Mouse (Mus musculus) heart, postnatal 25 days (tissue): Measurements from ENCODE around the gene Cd2bp2. TPM values are rescaled to one million over a fixed set of nuclear protein-coding genes. Genes with fewer than 3 reads are reported as not detected.

Source experiments
- DNase-seq: peaks from one replicate; pipeline ENCODE4 v3.0.0; 2022; ENCODE audit warnings: low spot score
- intact Hi-C: fragments of 180-260 bp; cut with DNase I; formaldehyde crosslinking; loops from one replicate; pipeline ENCODE4 v1.15.1; 2025
- total RNA-seq, 2 experiments: library from RNA; stranded (reverse); gene quantifications; 2 replicates each; pipeline ENCODE4 v1.2.3; 2021

The Cd2bp2 gene
- total RNA-seq, 2 experiments from 2014 or later = 35.6 to 38.1 TPM

GRCm38 (mm10) chr7:127220440-127220839, 24.6 kb upstream of the Cd2bp2 start:
- no peak for DNase-seq
- intact Hi-C loops = loop anchor here (10.0 kb wide), 1 partner anchor 96 kb away; the partner anchor contains the start of gene Qprt

GRCm38 (mm10) chr7:127218670-127219069, 22.8 kb upstream of the Cd2bp2 start:
- intact Hi-C loops = no loop called here
- DNase-seq = no peak

- no peak for DNase-seq
- intact Hi-C loops = no loop called here
These were observed 22.2 kb upstream of the Cd2bp2 start for GRCm38 (mm10) chr7:127217901-127218642.

- intact Hi-C loops = no loop called here
- DNase-seq = no peak
These were observed 21.6 kb upstream of the Cd2bp2 start for GRCm38 (mm10) chr7:127217475-127217874.

GRCm38 (mm10) chr7:127216307-127216706, 20.5 kb upstream of the Cd2bp2 start:
- no peak for DNase-seq
- intact Hi-C loops = no loop called here

- intact Hi-C loops = loop anchor here (2.0 kb wide), 1 partner anchor 16 kb away; no protein-coding TSS in a partner anchor
- DNase-seq = peak; percentile 26
These were observed 19.4 kb upstream of the Cd2bp2 start for GRCm38 (mm10) chr7:127214981-127215871.

- DNase-seq = no peak
- intact Hi-C loops = loop anchor here (2.0 kb wide), 1 partner anchor 16 kb away; no protein-coding TSS in a partner anchor
These were observed 18.7 kb upstream of the Cd2bp2 start for GRCm38 (mm10) chr7:127214521-127214920.

- intact Hi-C loops = loop anchor here (2.0 kb wide), 1 partner anchor 17 kb away; no protein-coding TSS in a partner anchor
- no peak for DNase-seq
These were observed 18.1 kb upstream of the Cd2bp2 start for GRCm38 (mm10) chr7:127213930-127214329.

- intact Hi-C loops = no loop called here
- DNase-seq = no peak
These were observed 17.6 kb upstream of the Cd2bp2 start for GRCm38 (mm10) chr7:127213485-127213884.

- intact Hi-C loops = no loop called here
- no peak for DNase-seq
These were observed 16.8 kb upstream of the Cd2bp2 start for GRCm38 (mm10) chr7:127212432-127213250.

- intact Hi-C loops = no loop called here
These were observed 15.3 kb upstream of the Cd2bp2 start for GRCm38 (mm10) chr7:127211014-127211745.

GRCm38 (mm10) chr7:127210266-127210665, 14.4 kb upstream of the Cd2bp2 start:
- no peak for DNase-seq
- intact Hi-C loops = no loop called here

More at GRCm38 (mm10) chr7:127211014-127211745, 15.3 kb upstream of the Cd2bp2 start:
- DNase-seq = no peak

GRCm38 (mm10) chr7:127209851-127210250, 14.0 kb upstream of the Cd2bp2 start:
- no peak for DNase-seq
- intact Hi-C loops = no loop called here

GRCm38 (mm10) chr7:127208553-127209438, 12.9 kb upstream of the Cd2bp2 start, which contains the start of gene Mylpf:
TSS of gene Mylpf (plus strand) at chr7:127208890.
- DNase-seq = peak; percentile 94
- intact Hi-C loops = no loop called here

GRCm38 (mm10) chr7:127208295-127208552, 12.4 kb upstream of the Cd2bp2 start, which contains the start of gene Tbc1d10b:
TSS of gene Tbc1d10b (minus strand) at chr7:127208468.
- no peak for DNase-seq
- intact Hi-C loops = no loop called here

- intact Hi-C loops = no loop called here
- DNase-seq = no peak
These were observed 11.8 kb upstream of the Cd2bp2 start for GRCm38 (mm10) chr7:127207374-127208294.

GRCm38 (mm10) chr7:127206606-127207005, 10.8 kb upstream of the Cd2bp2 start:
- DNase-seq = no peak
- intact Hi-C loops = no loop called here
